ENCODE assay signal across 9 mouse cellular contexts in genomic region chrX:20770697-20771381, GRCm38 (mm10). TPM values are rescaled to one million over a fixed set of nuclear protein-coding genes. Genes with fewer than 3 reads are reported as not detected.
DNase-seq lines count a peak whose midpoint lies in the region; ATAC-seq lines count a peak whose summit lies in the region.
"Had no signal": no experiment of that assay in that cellular context is flagged by ENCODE, and none has a peak within 500 bp of the region (broad histone marks: within the 10 kb centered on the region; RNA-seq: fewer than 3 reads in every experiment).

No protein-coding gene starts in this region.

- H3K4me3 ChIP-seq in forebrain, embryonic 11.5 days (ENCODE audit: low read depth, low read length): no peak overlapping the region
- H3K4me3 ChIP-seq: myocyte had no signal

- peak; percentile 66 for DNase-seq in MEL-GATA-1-ER (ENCODE audit: extremely low read depth, low read depth)
- peak; percentile 10 for DNase-seq in brain, embryonic 18.5 days (ENCODE audit: low read depth, low spot score)
- peak; percentile 84 for DNase-seq in forebrain, embryonic 11.5 days (ENCODE audit: low spot score)
- peak; percentile 63 to 78 for DNase-seq in layer of hippocampus, postnatal 36 days
- peak; percentile 94 for DNase-seq in lung, postnatal 36 days
- peak; percentile 87 for DNase-seq in right cerebral cortex, postnatal 14 days
- peak; percentile 66 to 84 for DNase-seq in urinary bladder, postnatal 36 days (ENCODE audit: low spot score in 2 of 2)

- ATAC-seq in forebrain, embryonic 11.5 days (replicated peaks; ENCODE audit: low FRiP score): no peak
- peak; percentile 83 to 87; a peak in 3 of 4 replicates for ATAC-seq in hematopoietic stem cell, adult 5-6 weeks (replicated peaks in 1 of 2; ENCODE audit: insufficient read depth in 1 of 2, low FRiP score in 2 of 2, low TSS enrichment in 1 of 2, low read depth in 1 of 2, poor library complexity in 2 of 2, severe bottlenecking in 2 of 2)

- H3K4me1 ChIP-seq in forebrain, embryonic 11.5 days (replicated peaks; ENCODE audit: control insufficient read depth, insufficient read depth, low read length): no peaks in the 10 kb centered on the region

- no peaks in the 10 kb centered on the region for H3K36me3 ChIP-seq in forebrain, embryonic 11.5 days (ENCODE audit: control insufficient read depth, insufficient read depth, low read length)

- no peaks in the 10 kb centered on the region for H3K27me3 ChIP-seq in forebrain, embryonic 11.5 days (ENCODE audit: control insufficient read depth, insufficient read depth, low read length)

- no peak overlapping the region for H3K27ac ChIP-seq in forebrain, embryonic 11.5 days (ENCODE audit: low read depth, low read length)

- H3K9ac ChIP-seq in forebrain, embryonic 11.5 days (ENCODE audit: low read length): no peak overlapping the region

- no peak overlapping the region for H3K4me2 ChIP-seq in forebrain, embryonic 11.5 days (ENCODE audit: low read depth, low read length, severe bottlenecking)

- no peaks in the 10 kb centered on the region for H3K9me3 ChIP-seq in forebrain, embryonic 11.5 days (ENCODE audit: control insufficient read depth, low read length)

- 4% methylated on average over 1 of the region's 1 CpGs for WGBS in forebrain, embryonic 11.5 days

RNA-seq across cellular contexts. Expression of gene Araf, which starts 26.8 kb away (rescaled TPM):
- polyA plus RNA-seq in forebrain, embryonic 11.5 days (2014; fragmentation: Nextera tagmentation; extraction: Ambion mirVana): 97.1 and 104 TPM in 2 replicates
- 38.7 and 51.7 TPM in 2 replicates for total RNA-seq in hematopoietic stem cell, adult 5-6 weeks (2017)
- 100 to 1,000 TPM; 186 to 190 TPM for total RNA-seq in layer of hippocampus, postnatal 36 days (2021)

Comparison
In these comparisons a context has a peak if more than half of its experiments do, and no peak if none do; other contexts are left out.
1. DNase-seq: peak in every context shown above with its lines; median percentile 94 in lung, postnatal 36 days; 87 in right cerebral cortex, postnatal 14 days; 84 in forebrain, embryonic 11.5 days; 75 in urinary bladder, postnatal 36 days; 70 in layer of hippocampus, postnatal 36 days; 66 in MEL-GATA-1-ER; 10 in brain, embryonic 18.5 days.